In the genomic region with DNA sequence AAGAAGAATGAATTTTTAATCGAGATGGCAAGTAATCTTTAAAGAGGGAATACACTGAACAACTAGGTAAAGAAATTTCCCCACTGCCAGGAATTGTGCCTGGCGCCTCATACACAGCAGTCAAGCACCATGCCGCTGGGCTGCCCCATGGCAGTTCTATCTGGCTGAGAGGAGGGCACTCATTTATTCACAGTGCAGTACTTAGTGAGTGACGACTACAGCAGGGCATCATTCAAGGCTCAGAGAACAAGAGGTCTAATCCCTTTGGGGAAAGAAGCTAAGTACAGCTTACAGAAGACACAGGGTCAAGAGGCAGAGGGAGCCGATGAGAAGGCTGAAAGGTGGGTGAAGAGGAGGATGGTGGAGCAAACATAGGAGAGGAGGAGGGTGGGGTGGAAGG, we compare ENCODE assay signal across 29 mouse cellular contexts. TPM values are rescaled to one million over a fixed set of nuclear protein-coding genes. Genes with fewer than 3 reads are reported as not detected.
DNase-seq lines count a peak whose midpoint lies in the region; ATAC-seq and TF ChIP-seq lines count a peak whose summit lies in the region.
"Had no signal": no experiment of that assay in that cellular context is flagged by ENCODE, and none has a peak within 500 bp of the region (broad histone marks: within the 10 kb centered on the region; RNA-seq: fewer than 3 reads in every experiment).

No protein-coding gene starts in this region.

- H3K27me3 ChIP-seq in forebrain, postnatal 0 days (ENCODE audit: insufficient read depth, low read length): no peaks in the 10 kb centered on the region
- H3K27me3 ChIP-seq in forebrain, embryonic 12.5 days: no peaks in the 10 kb centered on the region
- H3K27me3 ChIP-seq in hindbrain, postnatal 0 days (ENCODE audit: insufficient read depth, low read length): no peaks in the 10 kb centered on the region
- H3K27me3 ChIP-seq in hindbrain, embryonic 10.5 days (ENCODE audit: insufficient read depth, poor library complexity, severe bottlenecking): no peaks in the 10 kb centered on the region
- no peaks in the 10 kb centered on the region for H3K27me3 ChIP-seq in midbrain, embryonic 14.5 days (ENCODE audit: control insufficient read depth, insufficient read depth, low read length)
- H3K27me3 ChIP-seq in midbrain, embryonic 16.5 days (ENCODE audit: control insufficient read depth, insufficient read depth, low read depth, low read length): no peaks in the 10 kb centered on the region
- H3K27me3 ChIP-seq: CH12.LX; embryonic facial prominence, embryonic 13.5 days; embryonic facial prominence, embryonic 15.5 days; forebrain, embryonic 13.5 days; forebrain, embryonic 15.5 days; Patski had no signal

- 54% methylated on average over 5 of the region's 5 CpGs for WGBS in forebrain, postnatal 0 days
- 59% methylated on average over 5 of the region's 5 CpGs for WGBS in forebrain, embryonic 12.5 days
- WGBS in hindbrain, postnatal 0 days: 65% methylated on average over 5 of the region's 5 CpGs
- WGBS in hindbrain, embryonic 10.5 days: 84% methylated on average over 5 of the region's 5 CpGs
- WGBS in midbrain, embryonic 14.5 days: 53% methylated on average over 5 of the region's 5 CpGs
- WGBS in midbrain, embryonic 16.5 days: 50% methylated on average over 5 of the region's 5 CpGs

- peak; percentile 38; the same call in 1 of the 2 replicates for ATAC-seq in forebrain, postnatal 0 days
- no peak for ATAC-seq in forebrain, embryonic 12.5 days (ENCODE audit: low FRiP score)
- peak; percentile 67; the same call in 1 of the 2 replicates for ATAC-seq in hindbrain, postnatal 0 days
- ATAC-seq in midbrain, embryonic 14.5 days (ENCODE audit: low FRiP score, low TSS enrichment): no peak
- no peak for ATAC-seq in midbrain, embryonic 16.5 days
- ATAC-seq: activated CD4-positive, CD25-positive, alpha-beta regulatory T cell, adult 4 months; CD4-positive, CD25-positive, alpha-beta regulatory T cell, adult 4 months; forebrain, embryonic 13.5 days; forebrain, embryonic 15.5 days; Patski had no signal

- no peak overlapping the region for H3K4me2 ChIP-seq in forebrain, postnatal 0 days (ENCODE audit: low read depth)
- no peak overlapping the region for H3K4me2 ChIP-seq in forebrain, embryonic 12.5 days
- no peak overlapping the region for H3K4me2 ChIP-seq in hindbrain, postnatal 0 days (ENCODE audit: low read depth, low read length)
- no peak overlapping the region for H3K4me2 ChIP-seq in midbrain, embryonic 14.5 days (ENCODE audit: low read length)
- H3K4me2 ChIP-seq in midbrain, embryonic 16.5 days (ENCODE audit: low read length): no peak overlapping the region
- H3K4me2 ChIP-seq: embryonic facial prominence, embryonic 13.5 days; embryonic facial prominence, embryonic 15.5 days; forebrain, embryonic 13.5 days; forebrain, embryonic 15.5 days had no signal

- TF ChIP-seq CTCF in forebrain, postnatal 0 days (IDR thresholded peaks at IDR 0.05; ENCODE audit: low read depth): no peak
- no peak for TF ChIP-seq CTCF in hindbrain, postnatal 0 days (IDR thresholded peaks at IDR 0.05; ENCODE audit: low read depth)

- H3K36me3 ChIP-seq in forebrain, postnatal 0 days (ENCODE audit: insufficient read depth): peaks cover 5% of the 10 kb centered on the region; the same call in 1 of the 2 replicates
- no peaks in the 10 kb centered on the region for H3K36me3 ChIP-seq in forebrain, embryonic 12.5 days (replicated peaks)
- no peaks in the 10 kb centered on the region for H3K36me3 ChIP-seq in hindbrain, postnatal 0 days (ENCODE audit: insufficient read depth, low read length)
- no peaks in the 10 kb centered on the region for H3K36me3 ChIP-seq in hindbrain, embryonic 10.5 days
- H3K36me3 ChIP-seq in midbrain, embryonic 14.5 days (ENCODE audit: control insufficient read depth, insufficient read depth, low read length): peaks cover 6% of the 10 kb centered on the region; the same call in 1 of the 2 replicates
- no peaks in the 10 kb centered on the region; the same call in 1 of the 2 replicates for H3K36me3 ChIP-seq in midbrain, embryonic 16.5 days (ENCODE audit: control insufficient read depth, insufficient read depth, low read length)
- H3K36me3 ChIP-seq: forebrain, embryonic 10.5 days; forebrain, embryonic 15.5 days had no signal

- H3K4me1 ChIP-seq in forebrain, postnatal 0 days (ENCODE audit: insufficient read depth): no peaks in the 10 kb centered on the region
- H3K4me1 ChIP-seq in forebrain, embryonic 12.5 days: no peaks in the 10 kb centered on the region
- H3K4me1 ChIP-seq in hindbrain, postnatal 0 days (ENCODE audit: insufficient read depth, low read length): no peaks in the 10 kb centered on the region
- H3K4me1 ChIP-seq in hindbrain, embryonic 10.5 days (replicated peaks): no peaks in the 10 kb centered on the region
- no peaks in the 10 kb centered on the region for H3K4me1 ChIP-seq in midbrain, embryonic 14.5 days (ENCODE audit: control insufficient read depth, insufficient read depth, low read length)
- H3K4me1 ChIP-seq in midbrain, embryonic 16.5 days (ENCODE audit: control insufficient read depth, insufficient read depth, low read length): 0 out of 2 replicates have a peak, but pooled peaks cover 3% of the 10 kb centered on the region
- H3K4me1 ChIP-seq: embryonic facial prominence, embryonic 13.5 days; embryonic facial prominence, embryonic 15.5 days; forebrain, embryonic 10.5 days; forebrain, embryonic 13.5 days; forebrain, embryonic 15.5 days had no signal

- no peak overlapping the region for H3K4me3 ChIP-seq in forebrain, postnatal 0 days (ENCODE audit: low read depth, low read length)
- no peak overlapping the region for H3K4me3 ChIP-seq in forebrain, embryonic 12.5 days (replicated peaks)
- H3K4me3 ChIP-seq in hindbrain, postnatal 0 days (ENCODE audit: low read length): no peak overlapping the region
- no peak overlapping the region for H3K4me3 ChIP-seq in hindbrain, embryonic 10.5 days
- no peak overlapping the region for H3K4me3 ChIP-seq in midbrain, embryonic 14.5 days (replicated peaks; ENCODE audit: low read depth, low read length)
- no peak overlapping the region for H3K4me3 ChIP-seq in midbrain, embryonic 16.5 days (ENCODE audit: low read depth, low read length)
- H3K4me3 ChIP-seq: embryonic facial prominence, embryonic 13.5 days; embryonic facial prominence, embryonic 15.5 days; erythroblast, embryonic 14.5 days; forebrain, embryonic 10.5 days; forebrain, embryonic 13.5 days; forebrain, embryonic 15.5 days had no signal

- DNase-seq in forebrain, postnatal 0 days: no peak
- no peak for DNase-seq in hindbrain, postnatal 0 days (ENCODE audit: low spot score)
- no peak for DNase-seq in hindbrain, embryonic 10.5 days (ENCODE audit: low spot score)
- DNase-seq in midbrain, embryonic 14.5 days: peak; percentile 4
- peak; percentile 52 for DNase-seq in retina, postnatal 1 day
- no peak for DNase-seq in embryo, embryonic 10 days (ENCODE audit: low spot score)
- DNase-seq: adrenal gland, adult 8-10 months; adrenal gland, postnatal 14 days; adrenal gland, postnatal 36 days; B cell, adult 2 months; cerebellum, adult 11-12 months; cerebellum, adult 2 months; cerebellum, adult 9-10 months; cerebellum, postnatal 10 days; cerebellum, postnatal 25 days; embryo, embryonic 11 days had no signal

- no peaks in the 10 kb centered on the region for H3K9me3 ChIP-seq in forebrain, postnatal 0 days (ENCODE audit: low read length)
- H3K9me3 ChIP-seq in forebrain, embryonic 12.5 days: no peaks in the 10 kb centered on the region
- no peaks in the 10 kb centered on the region for H3K9me3 ChIP-seq in hindbrain, postnatal 0 days (ENCODE audit: low read length)
- H3K9me3 ChIP-seq in hindbrain, embryonic 10.5 days: no peaks in the 10 kb centered on the region
- no peaks in the 10 kb centered on the region for H3K9me3 ChIP-seq in midbrain, embryonic 14.5 days (ENCODE audit: control insufficient read depth, low read length)
- no peaks in the 10 kb centered on the region for H3K9me3 ChIP-seq in midbrain, embryonic 16.5 days (replicated peaks; ENCODE audit: control insufficient read depth, low read length, poor library complexity, severe bottlenecking)
- H3K9me3 ChIP-seq: embryonic facial prominence, embryonic 13.5 days; embryonic facial prominence, embryonic 15.5 days; forebrain, embryonic 10.5 days; forebrain, embryonic 13.5 days; forebrain, embryonic 15.5 days; G1E had no signal

- no peak overlapping the region for H3K9ac ChIP-seq in forebrain, postnatal 0 days
- H3K9ac ChIP-seq in forebrain, embryonic 12.5 days: no peak overlapping the region
- no peak overlapping the region for H3K9ac ChIP-seq in hindbrain, postnatal 0 days (replicated peaks; ENCODE audit: low read length)
- no peak overlapping the region for H3K9ac ChIP-seq in midbrain, embryonic 14.5 days (replicated peaks; ENCODE audit: low read length)
- no peak overlapping the region for H3K9ac ChIP-seq in midbrain, embryonic 16.5 days (ENCODE audit: low read depth, low read length)
- H3K9ac ChIP-seq: embryonic facial prominence, embryonic 13.5 days; embryonic facial prominence, embryonic 15.5 days; forebrain, embryonic 13.5 days; forebrain, embryonic 15.5 days had no signal

- H3K27ac ChIP-seq in forebrain, postnatal 0 days (ENCODE audit: low read depth, low read length): no peak overlapping the region
- no peak overlapping the region for H3K27ac ChIP-seq in forebrain, embryonic 12.5 days
- H3K27ac ChIP-seq in hindbrain, postnatal 0 days: no peak overlapping the region
- H3K27ac ChIP-seq in hindbrain, embryonic 10.5 days: no peak overlapping the region
- no peak overlapping the region for H3K27ac ChIP-seq in midbrain, embryonic 14.5 days (replicated peaks; ENCODE audit: low read depth, low read length)
- H3K27ac ChIP-seq in midbrain, embryonic 16.5 days (ENCODE audit: low read length): no peak overlapping the region
- H3K27ac ChIP-seq: embryonic facial prominence, embryonic 13.5 days; embryonic facial prominence, embryonic 15.5 days; forebrain, embryonic 10.5 days; forebrain, embryonic 13.5 days; forebrain, embryonic 15.5 days had no signal

RNA-seq across cellular contexts. Expression of a gene that starts 54.7 kb away (rescaled TPM):
- total RNA-seq in forebrain, postnatal 0 days (2014; rRNA removed): 14.3 and 18.1 TPM in 2 replicates
- polyA plus RNA-seq in forebrain, postnatal 0 days (2015; fragmentation: Nextera tagmentation; extraction: Ambion mirVana): 3.7 and 5.3 TPM in 2 replicates
- polyA plus RNA-seq in forebrain, embryonic 12.5 days (2016; fragmentation: Nextera tagmentation; extraction: Ambion mirVana): 8.7 and 8.9 TPM in 2 replicates
- total RNA-seq in hindbrain, postnatal 0 days (2014; rRNA removed): 15.7 and 17.8 TPM in 2 replicates
- polyA plus RNA-seq in hindbrain, postnatal 0 days (2015; fragmentation: Nextera tagmentation; extraction: Ambion mirVana): 6.1 and 6.3 TPM in 2 replicates
- polyA plus RNA-seq in hindbrain, embryonic 10.5 days (2016; fragmentation: Nextera tagmentation; extraction: Ambion mirVana): 7.7 and 8.0 TPM in 2 replicates
- polyA plus RNA-seq in midbrain, embryonic 14.5 days (2014; fragmentation: Nextera tagmentation; extraction: Ambion mirVana): 7.8 and 12.0 TPM in 2 replicates
- polyA plus RNA-seq in midbrain, embryonic 16.5 days (2015; fragmentation: Nextera tagmentation; extraction: Ambion mirVana): 6.9 and 8.1 TPM in 2 replicates

Comparison
In these comparisons a context has a peak if more than half of its experiments do, and no peak if none do; other contexts are left out.
1. ATAC-seq: peak in forebrain, postnatal 0 days (single experiment) and hindbrain, postnatal 0 days (single experiment); none in forebrain, embryonic 12.5 days (single experiment), midbrain, embryonic 14.5 days (single experiment) and midbrain, embryonic 16.5 days (single experiment).
2. DNase-seq: peak in midbrain, embryonic 14.5 days (single experiment) and retina, postnatal 1 day (single experiment); none in forebrain, postnatal 0 days (single experiment), hindbrain, postnatal 0 days (single experiment), hindbrain, embryonic 10.5 days (single experiment) and embryo, embryonic 10 days (single experiment).